Mouse (Mus musculus) kidney, embryonic 14.5 days (tissue): ENCODE measurements around the gene Ago4. TPM values are rescaled to one million over a fixed set of nuclear protein-coding genes. Genes with fewer than 3 reads are reported as not detected.

ENCODE experiments used
- ATAC-seq: fragments of 200-750 bp; cut with Nextera tagmentation; 2 replicates; pipeline ENCODE4 v1.8.0; 2017; ENCODE audit warnings: moderate number of reproducible peaks, mild to moderate bottlenecking, moderate TSS enrichment, moderate library complexity; ENCODE audit not compliant: low FRiP score, low TSS enrichment
- H3K27ac ChIP-seq: fragments of 300-500 bp; sonication (generic); 2 replicates; pipeline ENCODE4 v1.5.1; 2014; ENCODE audit warnings: low read depth, mild to moderate bottlenecking, low read length, moderate library complexity, mixed read lengths
- H3K27me3 ChIP-seq: fragments of 300-500 bp; sonication (generic); 2 replicates; pipeline ENCODE4 v1.6.1; 2014; ENCODE audit warnings: mild to moderate bottlenecking, low read length; ENCODE audit not compliant: control insufficient read depth, insufficient read depth
- H3K36me3 ChIP-seq: fragments of 300-500 bp; sonication (generic); 2 replicates; pipeline ENCODE4 v1.6.1; 2014; ENCODE audit warnings: low read length, mixed read lengths; ENCODE audit not compliant: control insufficient read depth, insufficient read depth
- H3K4me1 ChIP-seq: fragments of 300-500 bp; sonication (generic); 2 replicates; pipeline ENCODE4 v1.6.1; 2014; ENCODE audit warnings: low read length, mixed read lengths; ENCODE audit not compliant: control insufficient read depth, insufficient read depth
- H3K4me2 ChIP-seq: fragments of 300-500 bp; sonication (generic); replicated peaks from 2 replicates; pipeline ENCODE4 v1.6.1; 2014; ENCODE audit warnings: low read depth, mild to moderate bottlenecking, low read length
- H3K4me3 ChIP-seq: fragments of 300-500 bp; sonication (generic); 2 replicates; pipeline ENCODE4 v1.5.1; 2014; ENCODE audit warnings: mild to moderate bottlenecking, low read length
- H3K9ac ChIP-seq: fragments of 300-500 bp; sonication (generic); 2 replicates; pipeline ENCODE4 v1.6.1; 2014; ENCODE audit warnings: low read depth, mild to moderate bottlenecking, low read length, moderate library complexity
- H3K9me3 ChIP-seq: fragments of 300-500 bp; sonication (generic); 2 replicates; pipeline ENCODE4 v1.6.1; 2016; ENCODE audit warnings: low read length; ENCODE audit not compliant: control insufficient read depth
- WGBS: fragments of 180-500 bp; shearing (Covaris S2); extraction: QIAGEN DNeasy Blood & Tissue Kit; methylation state at CpG from one replicate; pipeline ENCODE4 v1.1.7; 2014; 5-methylcytosine and 5-hydroxymethylcytosine counted together
- polyA plus RNA-seq: library from polyadenylated mRNA; unstranded; fragments of >200 nt; fragmentation: Nextera tagmentation; extraction: Ambion mirVana; gene quantifications from 2 replicates; pipeline ENCODE4 v1.2.1, GENCODE M21; 2014

The Ago4 gene
- 1.3 and 1.9 TPM in 2 replicates for polyA plus RNA-seq

GRCm38 (mm10) chr4:126532827-126533728, at the start of gene Ago4:
Gene Ago4 (minus strand): TSS chr4:126533472.
- peak; percentile 90 for ATAC-seq
- H3K9ac ChIP-seq: peak within 1 kb of the TSS; percentile 76
- peak within 1 kb of the TSS; percentile 97 for H3K4me2 ChIP-seq
- peak within 1 kb of the TSS; percentile 90 for H3K4me3 ChIP-seq
- no peaks in the 10 kb centered on the region for H3K27me3 ChIP-seq
- no peak within 1 kb of the TSS; the same call in 1 of the 2 replicates for H3K27ac ChIP-seq
- no peaks in the 10 kb centered on the region for H3K36me3 ChIP-seq
- H3K4me1 ChIP-seq: no peaks in the 10 kb centered on the region
- WGBS: under 1% methylated on average over 90 of the region's 120 CpGs
- H3K9me3 ChIP-seq: no peaks in the 10 kb centered on the region

GRCm38 (mm10) chr4:126579077-126579476, 45.8 kb upstream of the Ago4 start:
- ATAC-seq: no peak
- no peaks in the 10 kb centered on the region for H3K27me3 ChIP-seq
- 90% methylated on average over 2 of the region's 2 CpGs for WGBS
- no peak overlapping the region for H3K4me2 ChIP-seq
- H3K36me3 ChIP-seq: peaks cover 94% of the 10 kb centered on the region
- H3K27ac ChIP-seq: no peak overlapping the region
- no peak overlapping the region for H3K4me3 ChIP-seq
- H3K9me3 ChIP-seq: no peaks in the 10 kb centered on the region
- no peak overlapping the region for H3K9ac ChIP-seq
- no peaks in the 10 kb centered on the region for H3K4me1 ChIP-seq

GRCm38 (mm10) chr4:126577920-126578319, 44.6 kb upstream of the Ago4 start:
- H3K4me3 ChIP-seq: no peak overlapping the region
- H3K36me3 ChIP-seq: peaks cover 96% of the 10 kb centered on the region
- no peaks in the 10 kb centered on the region for H3K27me3 ChIP-seq
- 85% methylated on average over 3 of the region's 3 CpGs for WGBS
- no peak overlapping the region for H3K27ac ChIP-seq
- no peaks in the 10 kb centered on the region for H3K9me3 ChIP-seq
- ATAC-seq: no peak
- H3K4me1 ChIP-seq: no peaks in the 10 kb centered on the region
- no peak overlapping the region for H3K9ac ChIP-seq
- no peak overlapping the region for H3K4me2 ChIP-seq

GRCm38 (mm10) chr4:126576281-126576680, 43.0 kb upstream of the Ago4 start:
- peaks cover 98% of the 10 kb centered on the region for H3K36me3 ChIP-seq
- no peak overlapping the region for H3K4me2 ChIP-seq
- ATAC-seq: no peak
- no peak overlapping the region for H3K4me3 ChIP-seq
- no peaks in the 10 kb centered on the region for H3K27me3 ChIP-seq
- H3K27ac ChIP-seq: no peak overlapping the region
- no peaks in the 10 kb centered on the region for H3K9me3 ChIP-seq
- 95% methylated on average over 5 of the region's 5 CpGs for WGBS
- no peaks in the 10 kb centered on the region for H3K4me1 ChIP-seq
- no peak overlapping the region for H3K9ac ChIP-seq

GRCm38 (mm10) chr4:126569783-126570182, 36.5 kb upstream of the Ago4 start:
- 93% methylated on average over 3 of the region's 3 CpGs for WGBS
- Histone ChIP-seq H3K4me1 (no peaks in the 10 kb centered on the region), H3K4me2 (no peak overlapping the region), H3K4me3 (no peak overlapping the region), H3K9ac (no peak overlapping the region), H3K27me3 (no peaks in the 10 kb centered on the region), H3K36me3 (peaks cover 77% of the 10 kb centered on the region), H3K27ac (no peak overlapping the region), H3K9me3 (no peaks in the 10 kb centered on the region)
- no peak for ATAC-seq

GRCm38 (mm10) chr4:126567243-126567642, 34.0 kb upstream of the Ago4 start:
- no peak overlapping the region for H3K27ac ChIP-seq
- no peaks in the 10 kb centered on the region for H3K9me3 ChIP-seq
- peaks cover 61% of the 10 kb centered on the region for H3K36me3 ChIP-seq
- no peak overlapping the region for H3K4me3 ChIP-seq
- WGBS: 93% methylated on average over 4 of the region's 4 CpGs
- H3K4me1 ChIP-seq: no peaks in the 10 kb centered on the region
- H3K4me2 ChIP-seq: no peak overlapping the region
- H3K9ac ChIP-seq: no peak overlapping the region
- H3K27me3 ChIP-seq: no peaks in the 10 kb centered on the region
- ATAC-seq: no peak

GRCm38 (mm10) chr4:126563798-126564197, 30.5 kb upstream of the Ago4 start:
- Histone ChIP-seq H3K36me3 (peaks cover 54% of the 10 kb centered on the region), H3K4me2 (no peak overlapping the region), H3K27me3 (no peaks in the 10 kb centered on the region), H3K4me3 (no peak overlapping the region), H3K27ac (no peak overlapping the region), H3K4me1 (no peaks in the 10 kb centered on the region), H3K9ac (no peak overlapping the region), H3K9me3 (no peaks in the 10 kb centered on the region)
- WGBS: 93% methylated on average over 6 of the region's 6 CpGs
- no peak for ATAC-seq

GRCm38 (mm10) chr4:126556809-126557711, 23.8 kb upstream of the Ago4 start, which contains the start of gene Clspn:
Gene Clspn (plus strand): TSS chr4:126556935.
- Histone ChIP-seq H3K27me3 (no peaks in the 10 kb centered on the region), H3K27ac (peak within 1 kb of the TSS; percentile 68), H3K4me2 (peak within 1 kb of the TSS; percentile 75), H3K36me3 (peaks cover 13% of the 10 kb centered on the region), H3K4me3 (peak within 1 kb of the TSS; percentile 74), H3K9ac (peak within 1 kb of the TSS; percentile 74), H3K4me1 (0 out of 2 replicates have a peak, but pooled peaks cover 6% of the 10 kb centered on the region), H3K9me3 (no peaks in the 10 kb centered on the region)
- peak; percentile 96 for ATAC-seq
- WGBS: under 1% methylated on average over 54 of the region's 54 CpGs
